Mouse (Mus musculus): Measurements from ENCODE around the gene Catsperd. TPM values are rescaled to one million over a fixed set of nuclear protein-coding genes. Genes with fewer than 3 reads are reported as not detected.
"Not testable (repeated sequence)": the region's sequence is repeated elsewhere in the genome, so short reads cannot be mapped to it uniquely, and the experiment has no call there.

Gene Catsperd
- polyA plus RNA-seq, 1 experiment = not detected

- TF ChIP-seq CTCF (IDR thresholded peaks at IDR 0.05; ENCODE audit: insufficient read depth, low read depth, low read length) (no peak), POLR2A (IDR thresholded peaks at IDR 0.05; ENCODE audit: insufficient read depth, low read depth, low read length) (no peak)
- 76% methylated on average over 2 of the region's 2 CpGs for WGBS
- Histone ChIP-seq H3K27ac (ENCODE audit: insufficient read depth, low read depth, low read length) (no peak overlapping the region), H3K4me3 (ENCODE audit: insufficient read depth, low read depth, low read length) (no peak overlapping the region), H3K4me1 (ENCODE audit: control insufficient read depth, insufficient read depth, low read length) (peaks cover 29% of the 10 kb centered on the region)
These were observed 16.6 kb upstream of the Catsperd start for GRCm38 (mm10) chr17:56611323-56611722.

GRCm38 (mm10) chr17:56611861-56612564 is 15.9 kb upstream of the Catsperd start:
- H3K4me1 ChIP-seq (ENCODE audit: control insufficient read depth, insufficient read depth, low read length) = peaks cover 29% of the 10 kb centered on the region
- no peak overlapping the region for H3K27ac ChIP-seq (ENCODE audit: insufficient read depth, low read depth, low read length)
- H3K4me3 ChIP-seq (ENCODE audit: insufficient read depth, low read depth, low read length) = no peak overlapping the region
- 18% methylated on average over 14 of the region's 14 CpGs for WGBS
- TF ChIP-seq POLR2A (IDR thresholded peaks at IDR 0.05; ENCODE audit: insufficient read depth, low read depth, low read length) = no peak
- TF ChIP-seq CTCF (IDR thresholded peaks at IDR 0.05; ENCODE audit: insufficient read depth, low read depth, low read length) = no peak

GRCm38 (mm10) chr17:56612565-56612939 is 15.4 kb upstream of the Catsperd start:
- H3K4me3 ChIP-seq (ENCODE audit: insufficient read depth, low read depth, low read length); H3K27ac ChIP-seq (ENCODE audit: insufficient read depth, low read depth, low read length): not testable (repeated sequence)
- WGBS = 83% methylated on average over 10 of the region's 10 CpGs
- H3K4me1 ChIP-seq (ENCODE audit: control insufficient read depth, insufficient read depth, low read length) = peaks cover 27% of the 10 kb centered on the region

- TF ChIP-seq CTCF (IDR thresholded peaks at IDR 0.05; ENCODE audit: insufficient read depth, low read depth, low read length) (peak; percentile 91), POLR2A (IDR thresholded peaks at IDR 0.05; ENCODE audit: insufficient read depth, low read depth, low read length) (peak; percentile 74)
- peaks cover 25% of the 10 kb centered on the region for H3K4me1 ChIP-seq (ENCODE audit: control insufficient read depth, insufficient read depth, low read length)
- WGBS = under 1% methylated on average over 52 of the region's 52 CpGs
- peak within 1 kb of the TSS; percentile 55 for H3K4me3 ChIP-seq (ENCODE audit: insufficient read depth, low read depth, low read length)
- peak within 1 kb of the TSS; percentile 54 for H3K27ac ChIP-seq (ENCODE audit: insufficient read depth, low read depth, low read length)
These were observed 14.6 kb upstream of the Catsperd start, which contains the start of gene Rpl36 for GRCm38 (mm10) chr17:56613236-56613844. Gene Rpl36 (plus strand): TSS chr17:56613416.

- Histone ChIP-seq H3K4me3 (ENCODE audit: insufficient read depth, low read depth, low read length) (peak overlapping the region; percentile 55), H3K4me1 (ENCODE audit: control insufficient read depth, insufficient read depth, low read length) (peaks cover 19% of the 10 kb centered on the region)
- not testable (repeated sequence) for H3K27ac ChIP-seq (ENCODE audit: insufficient read depth, low read depth, low read length)
- under 1% methylated on average over 26 of the region's 26 CpGs for WGBS
These were observed 14.1 kb upstream of the Catsperd start for GRCm38 (mm10) chr17:56613893-56614292.

- 23% methylated on average over 14 of the region's 14 CpGs for WGBS
- peaks cover 19% of the 10 kb centered on the region for H3K4me1 ChIP-seq (ENCODE audit: control insufficient read depth, insufficient read depth, low read length)
- peak overlapping the region; percentile 55 for H3K4me3 ChIP-seq (ENCODE audit: insufficient read depth, low read depth, low read length)
- H3K27ac ChIP-seq (ENCODE audit: insufficient read depth, low read depth, low read length) = no peak overlapping the region
- no peak for TF ChIP-seq CTCF (IDR thresholded peaks at IDR 0.05; ENCODE audit: insufficient read depth, low read depth, low read length)
- no peak for TF ChIP-seq POLR2A (IDR thresholded peaks at IDR 0.05; ENCODE audit: insufficient read depth, low read depth, low read length)
These were observed 13.4 kb upstream of the Catsperd start for GRCm38 (mm10) chr17:56614391-56615135.

GRCm38 (mm10) chr17:56615136-56615784 is 12.7 kb upstream of the Catsperd start:
- TF ChIP-seq POLR2A (IDR thresholded peaks at IDR 0.05; ENCODE audit: insufficient read depth, low read depth, low read length) (no peak), CTCF (IDR thresholded peaks at IDR 0.05; ENCODE audit: insufficient read depth, low read depth, low read length) (no peak)
- Histone ChIP-seq H3K4me3 (ENCODE audit: insufficient read depth, low read depth, low read length) (no peak overlapping the region), H3K27ac (ENCODE audit: insufficient read depth, low read depth, low read length) (no peak overlapping the region), H3K4me1 (ENCODE audit: control insufficient read depth, insufficient read depth, low read length) (peaks cover 19% of the 10 kb centered on the region)
- 77% methylated on average over 11 of the region's 11 CpGs for WGBS

GRCm38 (mm10) chr17:56615792-56616191 is 12.2 kb upstream of the Catsperd start:
- no peak for TF ChIP-seq POLR2A (IDR thresholded peaks at IDR 0.05; ENCODE audit: insufficient read depth, low read depth, low read length)
- TF ChIP-seq CTCF (IDR thresholded peaks at IDR 0.05; ENCODE audit: insufficient read depth, low read depth, low read length) = no peak
- Histone ChIP-seq H3K4me3 (ENCODE audit: insufficient read depth, low read depth, low read length) (no peak overlapping the region), H3K4me1 (ENCODE audit: control insufficient read depth, insufficient read depth, low read length) (peaks cover 17% of the 10 kb centered on the region), H3K27ac (ENCODE audit: insufficient read depth, low read depth, low read length) (no peak overlapping the region)
- WGBS = 84% methylated on average over 4 of the region's 4 CpGs

GRCm38 (mm10) chr17:56616725-56617124 is 11.2 kb upstream of the Catsperd start:
- TF ChIP-seq CTCF (IDR thresholded peaks at IDR 0.05; ENCODE audit: insufficient read depth, low read depth, low read length) (no peak), POLR2A (IDR thresholded peaks at IDR 0.05; ENCODE audit: insufficient read depth, low read depth, low read length) (no peak)
- H3K27ac ChIP-seq (ENCODE audit: insufficient read depth, low read depth, low read length) = no peak overlapping the region
- H3K4me1 ChIP-seq (ENCODE audit: control insufficient read depth, insufficient read depth, low read length) = peaks cover 17% of the 10 kb centered on the region
- no peak overlapping the region for H3K4me3 ChIP-seq (ENCODE audit: insufficient read depth, low read depth, low read length)
- 81% methylated on average over 3 of the region's 3 CpGs for WGBS

Data from olfactory bulb, adult 2 months (tissue).